Mouse (Mus musculus): Measurements from ENCODE around the gene Foxf1. TPM values are rescaled to one million over a fixed set of nuclear protein-coding genes. Genes with fewer than 3 reads are reported as not detected.

The Foxf1 gene
- polyA plus RNA-seq, 1 experiment from 2014 or later: 1.0 TPM

- Histone ChIP-seq H3K9ac (peak within 1 kb of the TSS; percentile 87), H3K4me2 (peak within 1 kb of the TSS; percentile 79), H3K9me3 (no peaks in the 10 kb centered on the region), H3K4me1 (peaks cover 15% of the 10 kb centered on the region), H3K27ac (peak within 1 kb of the TSS; percentile 84), H3K36me3 (replicated peaks) (no peaks in the 10 kb centered on the region; the same call in 1 of the 2 replicates), H3K4me3 (peak within 1 kb of the TSS; percentile 72), H3K27me3 (replicated peaks) (peaks cover 14% of the 10 kb centered on the region)
- peak; percentile 94 for ATAC-seq (replicated peaks)
- under 1% methylated on average over 75 of the region's 75 CpGs for WGBS
Measured at GRCm38 (mm10) chr8:121107668-121108656, 23.8 kb downstream of the Foxf1 start, which contains the start of gene Mthfsd. Gene Mthfsd, minus strand, starts transcription at chr8:121108392.

- Histone ChIP-seq H3K4me2 (peak overlapping the region; percentile 79), H3K27ac (0 out of 2 replicates have a peak overlapping the region, but pooled peaks have one; percentile 84), H3K36me3 (replicated peaks) (no peaks in the 10 kb centered on the region), H3K9ac (peak overlapping the region; percentile 40), H3K27me3 (replicated peaks) (peaks cover 19% of the 10 kb centered on the region), H3K4me3 (peak overlapping the region; percentile 72), H3K4me1 (peaks cover 18% of the 10 kb centered on the region), H3K9me3 (no peaks in the 10 kb centered on the region)
- ATAC-seq (replicated peaks): no peak
- WGBS: 13% methylated on average over 5 of the region's 5 CpGs
Measured at GRCm38 (mm10) chr8:121108657-121109056, 24.5 kb downstream of the Foxf1 start.

- no peak overlapping the region for H3K9ac ChIP-seq
- H3K4me1 ChIP-seq: peaks cover 23% of the 10 kb centered on the region
- no peaks in the 10 kb centered on the region for H3K36me3 ChIP-seq (replicated peaks)
- WGBS: 47% methylated on average over 7 of the region's 7 CpGs
- no peak overlapping the region for H3K27ac ChIP-seq
- no peak for ATAC-seq (replicated peaks)
- no peak overlapping the region for H3K4me3 ChIP-seq
- no peak overlapping the region for H3K4me2 ChIP-seq
- peaks cover 46% of the 10 kb centered on the region for H3K27me3 ChIP-seq (replicated peaks)
- H3K9me3 ChIP-seq: no peaks in the 10 kb centered on the region
Measured at GRCm38 (mm10) chr8:121111145-121111907, 27.1 kb downstream of the Foxf1 start.

- Histone ChIP-seq H3K27me3 (replicated peaks) (peaks cover 65% of the 10 kb centered on the region), H3K4me1 (peaks cover 26% of the 10 kb centered on the region), H3K4me2 (0 out of 2 replicates have a peak overlapping the region, but pooled peaks have one; percentile 2), H3K36me3 (replicated peaks) (no peaks in the 10 kb centered on the region), H3K9me3 (no peaks in the 10 kb centered on the region), H3K27ac (no peak overlapping the region), H3K4me3 (no peak overlapping the region), H3K9ac (no peak overlapping the region)
- peak; percentile 56 for ATAC-seq (replicated peaks)
- 1% methylated on average over 21 of the region's 21 CpGs for WGBS
Measured at GRCm38 (mm10) chr8:121113261-121113660, 29.1 kb downstream of the Foxf1 start.

DNA sequence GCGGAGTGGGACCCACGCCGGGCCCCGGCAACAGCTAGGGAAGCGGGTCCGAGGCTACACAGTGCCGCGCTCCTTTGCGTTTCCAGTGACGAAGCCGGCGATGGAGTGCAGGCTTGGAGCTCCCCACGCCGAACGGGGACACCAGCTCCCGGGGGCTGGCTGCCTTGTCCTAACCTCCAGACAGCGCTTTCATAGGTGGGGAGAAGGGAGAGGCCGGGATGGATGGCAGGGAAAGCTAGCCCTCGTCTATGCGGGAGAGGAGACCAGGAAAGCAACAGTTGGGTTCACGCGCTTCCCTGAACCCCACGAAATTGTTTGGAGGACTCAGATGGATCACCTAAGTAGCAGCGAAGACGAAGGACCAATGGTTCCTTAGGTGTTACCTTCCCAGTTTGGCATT is 30.9 kb downstream of the Foxf1 start:
- H3K36me3 ChIP-seq (replicated peaks): no peaks in the 10 kb centered on the region
- H3K27ac ChIP-seq: no peak overlapping the region
- H3K4me1 ChIP-seq: peaks cover 23% of the 10 kb centered on the region
- H3K27me3 ChIP-seq (replicated peaks): peaks cover 79% of the 10 kb centered on the region
- no peak overlapping the region for H3K4me2 ChIP-seq
- no peak for ATAC-seq (replicated peaks)
- no peak overlapping the region for H3K9ac ChIP-seq
- under 1% methylated on average over 25 of the region's 25 CpGs for WGBS
- no peak overlapping the region for H3K4me3 ChIP-seq
- no peaks in the 10 kb centered on the region for H3K9me3 ChIP-seq

DNA sequence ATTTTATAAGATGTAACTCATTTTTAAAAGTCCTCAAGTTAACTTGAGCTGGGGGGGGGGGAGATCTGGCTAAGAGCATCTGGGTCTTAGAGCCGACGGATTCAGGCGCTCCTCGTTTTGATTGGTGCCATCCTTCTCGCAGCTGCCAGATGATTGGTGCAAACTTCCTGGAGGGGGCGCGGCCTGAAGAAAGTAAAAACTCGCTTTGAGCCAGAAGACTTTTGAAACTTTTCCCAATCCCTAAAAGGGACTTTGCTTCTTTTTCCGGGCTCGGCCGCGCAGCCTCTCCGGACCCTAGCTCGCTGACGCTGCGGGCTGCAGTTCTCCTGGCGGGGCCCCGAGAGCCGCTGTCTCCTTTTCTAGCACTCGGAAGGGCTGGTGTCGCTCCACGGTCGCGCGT is 31.8 kb downstream of the Foxf1 start, which contains the start of gene Foxc2:
Gene Foxc2 (plus strand): TSS at position 224 of the 400 bp plus-strand sequence.
- ATAC-seq (replicated peaks): no peak
- H3K4me2 ChIP-seq: peak within 1 kb of the TSS; percentile 52
- peaks cover 87% of the 10 kb centered on the region for H3K27me3 ChIP-seq (replicated peaks)
- H3K36me3 ChIP-seq (replicated peaks): no peaks in the 10 kb centered on the region
- H3K4me1 ChIP-seq: peaks cover 23% of the 10 kb centered on the region
- H3K9me3 ChIP-seq: no peaks in the 10 kb centered on the region
- H3K27ac ChIP-seq: no peak within 1 kb of the TSS
- peak within 1 kb of the TSS; percentile 29 for H3K4me3 ChIP-seq
- WGBS: under 1% methylated on average over 25 of the region's 25 CpGs
- H3K9ac ChIP-seq: no peak within 1 kb of the TSS

DNA sequence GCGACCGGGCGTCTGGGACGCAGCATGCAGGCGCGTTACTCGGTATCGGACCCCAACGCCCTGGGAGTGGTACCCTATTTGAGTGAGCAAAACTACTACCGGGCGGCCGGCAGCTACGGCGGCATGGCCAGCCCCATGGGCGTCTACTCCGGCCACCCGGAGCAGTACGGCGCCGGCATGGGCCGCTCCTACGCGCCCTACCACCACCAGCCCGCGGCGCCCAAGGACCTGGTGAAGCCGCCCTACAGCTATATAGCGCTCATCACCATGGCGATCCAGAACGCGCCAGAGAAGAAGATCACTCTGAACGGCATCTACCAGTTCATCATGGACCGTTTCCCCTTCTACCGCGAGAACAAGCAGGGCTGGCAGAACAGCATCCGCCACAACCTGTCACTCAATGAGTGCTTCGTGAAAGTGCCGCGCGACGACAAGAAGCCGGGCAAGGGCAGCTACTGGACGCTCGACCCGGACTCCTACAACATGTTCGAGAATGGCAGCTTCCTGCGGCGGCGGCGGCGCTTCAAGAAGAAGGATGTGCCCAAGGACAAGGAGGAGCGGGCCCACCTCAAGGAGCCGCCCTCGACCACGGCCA is 32.5 kb downstream of the Foxf1 start:
- Histone ChIP-seq H3K27me3 (replicated peaks) (peaks cover 93% of the 10 kb centered on the region), H3K4me2 (peak overlapping the region; percentile 52), H3K4me1 (peaks cover 23% of the 10 kb centered on the region), H3K9me3 (no peaks in the 10 kb centered on the region), H3K9ac (no peak overlapping the region), H3K4me3 (peak overlapping the region; percentile 29), H3K27ac (no peak overlapping the region), H3K36me3 (replicated peaks) (no peaks in the 10 kb centered on the region)
- WGBS: under 1% methylated on average over 55 of the region's 55 CpGs
- peak; percentile 38; the same call in 1 of the 2 replicates for ATAC-seq (replicated peaks)

- H3K9ac ChIP-seq: no peak overlapping the region
- H3K36me3 ChIP-seq (replicated peaks): no peaks in the 10 kb centered on the region
- no peak overlapping the region for H3K27ac ChIP-seq
- H3K27me3 ChIP-seq (replicated peaks): peaks cover 93% of the 10 kb centered on the region
- ATAC-seq (replicated peaks): no peak
- H3K4me1 ChIP-seq: peaks cover 23% of the 10 kb centered on the region
- WGBS: 2% methylated on average over 59 of the region's 62 CpGs
- H3K4me2 ChIP-seq: peak overlapping the region; percentile 25
- H3K4me3 ChIP-seq: peak overlapping the region; percentile 29
- no peaks in the 10 kb centered on the region for H3K9me3 ChIP-seq
Measured at GRCm38 (mm10) chr8:121117186-121117651, 33.0 kb downstream of the Foxf1 start.

DNA sequence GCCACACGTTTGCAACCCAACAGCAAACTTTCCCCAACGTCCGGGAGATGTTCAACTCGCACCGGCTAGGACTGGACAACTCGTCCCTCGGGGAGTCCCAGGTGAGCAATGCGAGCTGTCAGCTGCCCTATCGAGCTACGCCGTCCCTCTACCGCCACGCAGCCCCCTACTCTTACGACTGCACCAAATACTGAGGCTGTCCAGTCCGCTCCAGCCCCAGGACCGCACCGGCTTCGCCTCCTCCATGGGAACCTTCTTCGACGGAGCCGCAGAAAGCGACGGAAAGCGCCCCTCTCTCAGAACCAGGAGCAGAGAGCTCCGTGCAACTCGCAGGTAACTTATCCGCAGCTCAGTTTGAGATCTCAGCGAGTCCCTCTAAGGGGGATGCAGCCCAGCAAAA is 33.7 kb downstream of the Foxf1 start:
- under 1% methylated on average over 28 of the region's 28 CpGs for WGBS
- Histone ChIP-seq H3K4me3 (peak overlapping the region; percentile 29), H3K27ac (no peak overlapping the region), H3K4me1 (peaks cover 23% of the 10 kb centered on the region), H3K9me3 (no peaks in the 10 kb centered on the region), H3K9ac (no peak overlapping the region), H3K36me3 (replicated peaks) (no peaks in the 10 kb centered on the region), H3K4me2 (no peak overlapping the region), H3K27me3 (replicated peaks) (peaks cover 93% of the 10 kb centered on the region)
- no peak for ATAC-seq (replicated peaks)

- Histone ChIP-seq H3K9me3 (no peaks in the 10 kb centered on the region), H3K4me3 (no peak overlapping the region), H3K27ac (no peak overlapping the region), H3K4me1 (peaks cover 19% of the 10 kb centered on the region), H3K36me3 (replicated peaks) (no peaks in the 10 kb centered on the region), H3K27me3 (replicated peaks) (peaks cover 95% of the 10 kb centered on the region), H3K9ac (no peak overlapping the region), H3K4me2 (no peak overlapping the region)
- ATAC-seq (replicated peaks): no peak
- WGBS: 4% methylated on average over 18 of the region's 18 CpGs
Measured at GRCm38 (mm10) chr8:121118634-121119420, 34.6 kb downstream of the Foxf1 start.
